Mouse (Mus musculus) erythroblast, embryonic 14.5 days (primary cell): ENCODE data around the gene Cttnbp2.

Experiments
- GATA1 ChIP-seq: IDR thresholded peaks from 2 replicates; pipeline ENCODE4 v1.6.1; 2012; ENCODE audit warnings: low read length, inconsistent platforms, mixed read lengths
- TAL1 ChIP-seq: IDR thresholded peaks from 3 replicates; pipeline ENCODE4 v1.6.1; 2012; ENCODE audit warnings: low read length, inconsistent platforms, mixed read lengths

GRCm38 (mm10) chr6:18459657-18460056 is 55.0 kb downstream of the Cttnbp2 start:
- TF ChIP-seq GATA1 (no peak), TAL1 (no peak)
